Mouse (Mus musculus): ENCODE measurements around the gene Nup93. TPM values are rescaled to one million over a fixed set of nuclear protein-coding genes. Genes with fewer than 3 reads are reported as not detected.
"Not testable (repeated sequence)": the region's sequence is repeated elsewhere in the genome, so short reads cannot be mapped to it uniquely, and the experiment has no call there.

Nup93 gene
- 104 and 106 TPM in 2 replicates for polyA plus RNA-seq (2011; ENCODE audit: insufficient read depth, insufficient read length, low read depth, missing spikeins)

DNA sequence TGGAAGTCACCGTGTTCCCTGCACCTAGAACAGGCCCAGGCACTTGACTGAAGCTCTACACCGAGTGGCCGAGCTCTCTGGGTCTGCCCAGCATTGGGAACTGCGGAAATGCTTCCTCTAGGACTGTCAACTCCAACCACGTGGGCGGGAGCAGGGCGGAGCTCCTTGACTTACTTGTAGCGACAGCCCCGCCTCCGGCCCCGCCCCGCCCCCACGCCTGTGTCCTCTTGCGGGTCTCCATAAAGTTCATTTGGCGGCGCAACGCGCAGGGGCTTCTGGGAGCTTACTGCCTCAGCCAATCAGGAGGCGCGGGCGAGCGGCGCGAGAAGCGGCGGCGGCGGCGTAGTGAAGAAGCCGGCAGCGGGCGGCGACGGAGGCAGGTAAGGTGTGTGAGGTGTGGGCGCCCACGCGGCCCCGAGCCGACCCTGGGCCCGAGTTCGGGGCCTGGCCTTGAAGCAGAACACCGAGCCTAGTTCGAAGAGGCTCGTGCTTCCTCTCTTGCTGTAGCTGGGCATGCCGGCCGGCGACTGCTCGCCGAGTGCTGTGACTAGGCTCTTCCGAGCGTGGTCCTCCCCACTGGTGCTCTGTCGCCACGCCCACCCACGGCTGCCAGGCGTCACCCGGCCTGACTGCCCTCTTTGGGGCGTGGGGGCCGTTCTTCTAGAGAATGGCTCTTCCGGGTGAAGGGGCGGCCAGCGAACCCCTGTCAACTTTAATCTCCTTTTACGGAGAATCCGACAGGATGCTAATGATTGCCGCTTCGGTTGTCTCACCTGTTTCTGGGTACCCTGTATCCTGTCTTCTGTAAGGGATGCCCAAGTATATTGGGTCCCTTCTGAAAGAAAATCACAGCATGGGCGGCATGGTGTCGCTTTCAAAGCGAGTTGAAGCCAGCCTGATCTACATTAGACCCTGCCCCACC, at the start of gene Nup93:
Nup93 (plus strand) TSS at position 313 of the 922 bp plus-strand sequence.
- H3K36me3 ChIP-seq (ENCODE audit: control insufficient read depth, insufficient read depth, low read length, poor library complexity, severe bottlenecking): no peaks in the 10 kb centered on the region
- no peaks in the 10 kb centered on the region for H3K4me1 ChIP-seq (ENCODE audit: control insufficient read depth, insufficient read depth, low read length)
- H3K27ac ChIP-seq (ENCODE audit: insufficient read depth, low read length): no peak within 1 kb of the TSS
- no peaks in the 10 kb centered on the region for H3K9me3 ChIP-seq (replicated peaks; ENCODE audit: control insufficient read depth, insufficient read depth, low read length, poor library complexity, severe bottlenecking)
- peak within 1 kb of the TSS; percentile 78 for H3K9ac ChIP-seq (ENCODE audit: low read depth, poor library complexity, severe bottlenecking)
- no peaks in the 10 kb centered on the region for H3K27me3 ChIP-seq (ENCODE audit: control insufficient read depth, insufficient read depth, low read length, poor library complexity, severe bottlenecking)
- TF ChIP-seq CTCF (IDR thresholded peaks at IDR 0.05; ENCODE audit: low read depth, low read length) (no peak), EP300 (IDR thresholded peaks at IDR 0.05; ENCODE audit: insufficient read depth, low read depth, low read length) (no peak), POLR2A (IDR thresholded peaks at IDR 0.05; ENCODE audit: insufficient read depth, low read length) (no peak)
- peak within 1 kb of the TSS; percentile 87 for H3K4me3 ChIP-seq (ENCODE audit: low read depth, low read length)

DNA sequence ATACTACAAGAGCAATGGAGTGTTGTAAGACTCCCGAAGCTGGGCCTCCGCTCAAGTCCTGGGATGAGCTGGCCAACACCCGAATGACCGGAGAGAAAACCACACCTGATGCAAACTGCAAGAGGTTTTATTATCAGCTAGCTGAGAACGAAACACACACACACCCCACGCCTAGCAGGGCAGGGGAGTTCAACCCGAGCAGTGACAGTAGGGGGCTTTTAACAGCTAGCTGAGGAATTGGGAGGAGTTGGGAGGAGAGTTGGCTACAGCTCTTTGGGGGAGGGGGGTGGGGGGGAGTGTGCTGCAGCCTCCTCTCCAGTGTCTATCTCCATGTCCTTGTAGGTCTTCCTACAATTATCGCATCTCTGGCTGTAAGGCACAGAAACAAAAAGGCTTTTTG, 48.6 kb upstream of the Nup93 start:
- H3K27me3 ChIP-seq (ENCODE audit: control insufficient read depth, insufficient read depth, low read length, poor library complexity, severe bottlenecking); H3K36me3 ChIP-seq (ENCODE audit: control insufficient read depth, insufficient read depth, low read length, poor library complexity, severe bottlenecking); H3K4me1 ChIP-seq (ENCODE audit: control insufficient read depth, insufficient read depth, low read length): not testable (repeated sequence)

GRCm38 (mm10) chr8:94167244-94167643, 47.1 kb upstream of the Nup93 start:
- H3K4me3 ChIP-seq (ENCODE audit: low read depth, low read length): no peak overlapping the region
- TF ChIP-seq CTCF (IDR thresholded peaks at IDR 0.05; ENCODE audit: low read depth, low read length) (peak; percentile 90), EP300 (IDR thresholded peaks at IDR 0.05; ENCODE audit: insufficient read depth, low read depth, low read length) (peak; percentile 52; the same call in 1 of the 2 replicates), POLR2A (IDR thresholded peaks at IDR 0.05; ENCODE audit: insufficient read depth, low read length) (no peak)
- H3K27ac ChIP-seq (ENCODE audit: insufficient read depth, low read length): no peak overlapping the region
- H3K9me3 ChIP-seq (replicated peaks; ENCODE audit: control insufficient read depth, insufficient read depth, low read length, poor library complexity, severe bottlenecking): peaks cover 6% of the 10 kb centered on the region; the same call in 1 of the 2 replicates
- no peaks in the 10 kb centered on the region for H3K27me3 ChIP-seq (ENCODE audit: control insufficient read depth, insufficient read depth, low read length, poor library complexity, severe bottlenecking)
- H3K4me1 ChIP-seq (ENCODE audit: control insufficient read depth, insufficient read depth, low read length): no peaks in the 10 kb centered on the region
- no peaks in the 10 kb centered on the region for H3K36me3 ChIP-seq (ENCODE audit: control insufficient read depth, insufficient read depth, low read length, poor library complexity, severe bottlenecking)
- no peak overlapping the region for H3K9ac ChIP-seq (ENCODE audit: low read depth, poor library complexity, severe bottlenecking)

More for the DNA sequence above, 48.6 kb upstream of the Nup93 start:
- H3K4me3 ChIP-seq (ENCODE audit: low read depth, low read length); H3K9me3 ChIP-seq (replicated peaks; ENCODE audit: control insufficient read depth, insufficient read depth, low read length, poor library complexity, severe bottlenecking); H3K9ac ChIP-seq (ENCODE audit: low read depth, poor library complexity, severe bottlenecking); H3K27ac ChIP-seq (ENCODE audit: insufficient read depth, low read length): not testable (repeated sequence)

- peaks cover 6% of the 10 kb centered on the region; the same call in 1 of the 2 replicates for H3K9me3 ChIP-seq (replicated peaks; ENCODE audit: control insufficient read depth, insufficient read depth, low read length, poor library complexity, severe bottlenecking)
- H3K4me3 ChIP-seq (ENCODE audit: low read depth, low read length): no peak overlapping the region
- H3K9ac ChIP-seq (ENCODE audit: low read depth, poor library complexity, severe bottlenecking): 0 out of 2 replicates have a peak overlapping the region, but pooled peaks have one; percentile 11
- H3K36me3 ChIP-seq (ENCODE audit: control insufficient read depth, insufficient read depth, low read length, poor library complexity, severe bottlenecking): peaks cover 5% of the 10 kb centered on the region; the same call in 1 of the 2 replicates
- H3K4me1 ChIP-seq (ENCODE audit: control insufficient read depth, insufficient read depth, low read length): peaks cover 1% of the 10 kb centered on the region
- TF ChIP-seq CTCF (IDR thresholded peaks at IDR 0.05; ENCODE audit: low read depth, low read length): no peak
- H3K27ac ChIP-seq (ENCODE audit: insufficient read depth, low read length): no peak overlapping the region
- no peaks in the 10 kb centered on the region for H3K27me3 ChIP-seq (ENCODE audit: control insufficient read depth, insufficient read depth, low read length, poor library complexity, severe bottlenecking)
These were observed 44.8 kb upstream of the Nup93 start for GRCm38 (mm10) chr8:94169547-94169946.

GRCm38 (mm10) chr8:94171321-94171755, 43.0 kb upstream of the Nup93 start:
- no peak for TF ChIP-seq EP300 (IDR thresholded peaks at IDR 0.05; ENCODE audit: insufficient read depth, low read depth, low read length)
- H3K4me1 ChIP-seq (ENCODE audit: control insufficient read depth, insufficient read depth, low read length): peaks cover 1% of the 10 kb centered on the region
- H3K27me3 ChIP-seq (ENCODE audit: control insufficient read depth, insufficient read depth, low read length, poor library complexity, severe bottlenecking): no peaks in the 10 kb centered on the region
- peaks cover 5% of the 10 kb centered on the region; the same call in 1 of the 2 replicates for H3K36me3 ChIP-seq (ENCODE audit: control insufficient read depth, insufficient read depth, low read length, poor library complexity, severe bottlenecking)
- H3K9me3 ChIP-seq (replicated peaks; ENCODE audit: control insufficient read depth, insufficient read depth, low read length, poor library complexity, severe bottlenecking): peaks cover 6% of the 10 kb centered on the region; the same call in 1 of the 2 replicates
- H3K27ac ChIP-seq (ENCODE audit: insufficient read depth, low read length): peak overlapping the region; percentile 89
- peak overlapping the region; percentile 92 for H3K9ac ChIP-seq (ENCODE audit: low read depth, poor library complexity, severe bottlenecking)
- peak overlapping the region; percentile 89 for H3K4me3 ChIP-seq (ENCODE audit: low read depth, low read length)

DNA sequence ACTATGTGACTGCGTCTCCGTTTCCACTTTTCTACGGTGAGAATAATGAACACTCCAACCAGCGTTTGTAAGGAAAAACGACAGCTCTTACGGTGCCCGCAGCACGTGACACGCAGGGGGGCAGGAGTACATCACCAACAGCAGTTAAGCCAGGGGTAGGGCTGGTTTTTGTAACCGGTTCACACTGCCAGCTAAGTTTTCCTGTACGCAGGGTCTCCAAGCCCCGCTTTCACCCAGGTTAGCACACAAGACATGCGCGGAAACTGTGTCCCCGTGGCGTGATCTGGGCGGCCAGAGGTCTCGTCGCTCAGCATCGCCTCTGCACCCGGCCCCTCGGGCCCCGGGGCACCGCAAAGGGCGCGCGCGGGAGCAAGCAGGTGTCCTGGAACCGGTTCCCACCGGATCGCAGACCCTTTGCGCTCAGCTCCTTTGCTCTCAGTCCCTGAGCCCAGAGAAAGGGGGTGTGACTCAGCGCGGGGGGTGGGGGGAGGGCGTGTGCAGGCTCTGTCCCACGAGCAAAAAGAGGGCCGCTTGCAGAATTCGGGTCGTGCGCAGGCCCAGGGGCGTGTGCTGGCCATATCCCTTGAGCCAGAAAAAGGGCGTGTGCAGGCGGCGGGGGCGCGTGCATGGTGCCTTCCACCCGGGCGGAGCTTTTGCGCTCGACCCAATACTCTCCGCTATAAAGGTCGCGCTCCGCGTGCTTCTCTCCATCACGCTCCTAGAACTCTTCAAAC, 42.1 kb upstream of the Nup93 start, which contains the start of gene Mt2:
Mt2 (plus strand) TSS at position 590 of the 734 bp plus-strand sequence.
- H3K27ac ChIP-seq (ENCODE audit: insufficient read depth, low read length): peak within 1 kb of the TSS; percentile 89

More for the DNA sequence above, 42.1 kb upstream of the Nup93 start, which contains the start of gene Mt2:
- Histone ChIP-seq H3K36me3 (ENCODE audit: control insufficient read depth, insufficient read depth, low read length, poor library complexity, severe bottlenecking) (peaks cover 5% of the 10 kb centered on the region; the same call in 1 of the 2 replicates), H3K27me3 (ENCODE audit: control insufficient read depth, insufficient read depth, low read length, poor library complexity, severe bottlenecking) (no peaks in the 10 kb centered on the region), H3K9ac (ENCODE audit: low read depth, poor library complexity, severe bottlenecking) (peak within 1 kb of the TSS; percentile 92), H3K9me3 (replicated peaks; ENCODE audit: control insufficient read depth, insufficient read depth, low read length, poor library complexity, severe bottlenecking) (no peaks in the 10 kb centered on the region), H3K4me3 (ENCODE audit: low read depth, low read length) (peak within 1 kb of the TSS; percentile 89), H3K4me1 (ENCODE audit: control insufficient read depth, insufficient read depth, low read length) (peaks cover 1% of the 10 kb centered on the region)
- TF ChIP-seq POLR2A (IDR thresholded peaks at IDR 0.05; ENCODE audit: insufficient read depth, low read length) (peak; percentile 52), CTCF (IDR thresholded peaks at IDR 0.05; ENCODE audit: low read depth, low read length) (no peak)

Data from ES-Bruce4 (cell line).